Mouse (Mus musculus): ENCODE data around the gene Rlbp1.

Rlbp1 gene

DNA sequence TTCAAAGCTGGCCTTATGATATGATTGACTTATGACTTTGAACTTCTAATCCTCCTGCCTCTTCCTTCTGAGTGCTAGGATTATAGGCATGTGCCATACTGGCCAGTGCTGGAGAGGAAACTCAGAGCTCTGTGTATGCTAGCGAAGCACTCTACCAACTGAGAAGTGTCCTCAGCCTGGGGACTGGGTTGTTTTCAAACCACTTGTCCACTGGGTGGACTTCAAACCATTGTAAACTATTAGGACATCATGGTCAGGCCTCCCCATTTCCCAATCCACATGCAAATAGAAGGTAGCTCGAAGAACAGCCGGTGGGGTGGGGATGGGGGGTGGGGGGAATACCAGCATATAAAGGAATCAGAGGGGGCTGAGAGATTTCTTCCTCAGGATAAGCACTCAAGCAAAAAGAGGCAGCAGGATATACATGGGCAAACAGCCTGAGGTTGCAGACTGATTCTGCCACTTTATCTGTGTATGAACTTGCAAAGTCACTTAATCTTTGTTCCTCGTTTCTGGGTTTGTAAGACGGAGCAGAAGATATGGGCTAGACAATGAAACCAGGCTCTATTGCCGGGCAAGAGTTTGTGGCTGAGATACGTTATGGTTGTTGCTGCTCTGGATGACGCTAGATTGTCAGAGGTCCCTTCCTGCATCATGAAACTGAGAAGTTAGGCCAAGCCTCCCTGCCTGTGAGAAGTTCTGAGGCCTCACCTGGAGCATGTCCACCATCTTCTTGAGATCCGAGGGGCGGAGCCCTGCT is 10.2 kb downstream of the Rlbp1 start:
- DNase-seq (ENCODE audit: inconsistent age in 2 of 2, low spot score in 1 of 2), result no peak

DNA sequence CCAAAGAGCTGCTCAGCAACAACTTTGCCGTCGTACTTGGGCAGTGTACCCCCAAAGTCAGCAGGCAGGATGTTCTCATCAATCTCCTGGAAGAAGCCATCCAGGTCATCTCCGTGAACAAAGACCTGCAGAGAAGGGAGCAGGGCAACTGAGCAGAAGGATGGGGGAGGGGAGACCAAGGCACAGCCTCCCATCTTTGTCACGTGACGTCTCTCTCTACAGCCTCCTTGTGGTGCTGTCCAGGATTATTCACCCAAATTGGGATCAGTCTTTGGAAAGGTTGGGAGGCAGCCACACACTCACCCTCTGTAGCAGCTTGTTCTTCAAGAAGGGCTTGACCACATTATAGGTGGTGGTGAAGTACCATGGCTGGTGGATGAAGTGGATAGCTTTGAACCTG is 11.3 kb downstream of the Rlbp1 start:
- peak in 1 of 2 experiments; percentile 18 for DNase-seq (ENCODE audit: inconsistent age in 2 of 2, low spot score in 1 of 2)

DNA sequence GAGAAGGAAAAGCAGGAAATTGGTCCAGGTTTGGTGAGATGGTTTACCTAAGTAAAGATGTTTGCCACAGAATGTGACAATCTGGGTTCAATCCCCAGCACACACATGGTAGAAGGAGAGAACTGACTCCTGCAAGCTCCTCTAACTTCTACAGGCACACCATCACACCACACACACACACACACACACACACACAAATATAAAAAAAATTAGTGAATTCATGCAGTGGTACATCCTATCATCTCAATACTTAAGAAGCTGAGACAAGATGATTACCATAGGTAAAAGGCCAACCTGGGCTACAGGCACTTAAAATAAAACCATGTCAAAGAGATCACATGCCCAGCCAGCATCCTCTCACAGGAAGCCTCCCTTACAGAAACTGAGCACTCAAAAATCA is 12.8 kb downstream of the Rlbp1 start:
- no peak for DNase-seq (ENCODE audit: inconsistent age in 2 of 2, low spot score in 1 of 2)

DNA sequence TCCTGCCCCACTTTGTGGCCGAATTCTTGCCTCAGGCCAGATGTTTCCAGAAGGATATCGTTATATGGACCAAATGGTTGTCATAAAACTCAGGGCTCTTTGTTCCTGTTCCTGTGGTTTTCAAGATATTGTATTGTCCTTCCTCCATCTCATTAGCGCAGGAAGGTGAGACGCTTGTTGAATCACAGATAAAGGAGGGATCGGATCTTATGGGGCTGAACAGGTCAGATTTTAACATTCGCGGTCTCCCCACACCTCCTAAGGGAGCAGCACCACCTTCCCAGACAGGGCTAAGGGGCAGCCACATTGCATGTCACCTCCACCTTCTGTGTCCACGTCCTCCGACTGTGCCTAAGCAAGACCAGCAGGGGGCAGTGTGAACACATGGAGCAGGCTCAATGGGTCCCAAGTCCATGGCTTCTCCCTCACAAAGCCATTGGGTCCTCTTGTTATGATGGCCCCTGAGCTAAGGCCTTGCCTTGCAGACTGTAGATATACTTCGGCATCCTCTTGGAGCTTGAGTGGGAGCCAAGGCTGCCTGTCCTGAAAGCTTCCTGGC is 15.4 kb downstream of the Rlbp1 start:
- peak; percentile 75 to 90 for DNase-seq (ENCODE audit: inconsistent age in 2 of 2, low spot score in 1 of 2)

DNA sequence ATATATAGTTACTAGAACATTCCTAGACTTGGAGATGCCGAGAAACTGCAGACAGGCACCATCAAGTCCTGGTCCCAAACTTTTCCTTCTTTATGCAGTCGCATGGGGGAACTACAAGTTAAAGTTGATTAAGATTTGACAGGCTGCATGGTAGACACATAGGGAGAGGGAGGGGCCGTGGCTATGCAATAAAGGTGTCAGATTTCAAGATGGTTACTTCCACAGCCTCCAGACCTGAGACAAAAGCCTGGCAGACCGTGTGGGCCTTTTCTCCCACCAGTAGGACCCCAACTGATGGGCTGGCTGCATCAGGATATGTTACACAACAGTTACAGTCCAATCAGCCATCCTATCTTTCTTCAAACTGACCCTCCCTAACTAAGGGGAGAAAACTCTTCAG is 17.4 kb downstream of the Rlbp1 start:
- no peak for DNase-seq (ENCODE audit: inconsistent age in 2 of 2, low spot score in 1 of 2)

DNA sequence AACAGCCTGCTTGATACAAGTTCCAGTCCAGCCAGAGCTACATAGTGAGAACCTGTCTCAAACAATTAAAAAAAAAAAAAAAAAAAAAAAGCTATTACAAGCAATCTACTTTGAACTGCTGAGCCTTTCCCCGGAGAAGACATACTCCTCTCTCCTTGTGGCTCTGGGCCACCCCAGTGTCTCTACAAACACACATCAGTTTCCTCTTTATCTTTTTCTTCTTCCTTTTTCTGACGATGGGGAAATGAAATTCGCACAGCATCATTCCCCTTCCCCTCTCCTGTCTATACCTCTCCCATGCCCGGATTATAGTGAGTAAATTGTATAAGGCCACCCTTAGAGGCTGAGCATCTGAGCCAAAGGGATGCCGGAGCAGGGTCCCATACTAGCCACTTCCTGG is 18.2 kb downstream of the Rlbp1 start:
- DNase-seq (ENCODE audit: inconsistent age in 2 of 2, low spot score in 1 of 2), result peak in 1 of 2 experiments; percentile 19

DNA sequence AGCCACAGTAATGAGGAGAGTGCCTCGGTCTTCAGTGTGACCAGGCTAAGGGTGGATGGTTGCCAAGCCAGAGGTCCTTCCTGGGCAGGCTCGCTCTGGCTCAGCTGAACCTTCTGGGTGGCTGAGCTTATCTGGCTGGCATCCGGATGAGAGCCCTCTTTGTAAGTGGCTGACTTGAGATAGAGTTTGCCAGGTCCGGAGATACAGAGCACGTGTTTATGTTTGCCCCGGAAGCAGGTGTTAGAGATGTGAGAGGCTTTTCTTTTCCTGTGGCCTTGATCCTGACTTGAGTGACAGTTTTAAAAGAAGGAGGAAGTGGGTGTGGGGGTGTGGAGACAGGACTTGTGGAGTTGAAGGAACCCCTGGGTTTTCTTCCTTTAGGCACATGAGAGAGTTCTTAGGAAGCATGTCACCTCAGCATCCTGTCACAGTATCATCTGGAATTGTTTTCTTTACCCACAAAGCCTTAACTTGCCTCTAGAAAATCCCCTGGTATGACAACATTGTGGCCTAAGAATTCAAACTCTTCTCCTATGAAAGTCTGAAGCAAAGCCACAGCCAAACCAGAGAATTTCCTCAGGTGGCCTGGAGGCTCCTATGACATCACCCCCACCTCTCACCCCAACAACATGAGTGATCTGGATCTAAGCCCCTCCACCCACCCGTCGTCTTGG is 23.3 kb downstream of the Rlbp1 start:
- peak; percentile 64 to 77 for DNase-seq (ENCODE audit: inconsistent age in 2 of 2, low spot score in 1 of 2)

DNA sequence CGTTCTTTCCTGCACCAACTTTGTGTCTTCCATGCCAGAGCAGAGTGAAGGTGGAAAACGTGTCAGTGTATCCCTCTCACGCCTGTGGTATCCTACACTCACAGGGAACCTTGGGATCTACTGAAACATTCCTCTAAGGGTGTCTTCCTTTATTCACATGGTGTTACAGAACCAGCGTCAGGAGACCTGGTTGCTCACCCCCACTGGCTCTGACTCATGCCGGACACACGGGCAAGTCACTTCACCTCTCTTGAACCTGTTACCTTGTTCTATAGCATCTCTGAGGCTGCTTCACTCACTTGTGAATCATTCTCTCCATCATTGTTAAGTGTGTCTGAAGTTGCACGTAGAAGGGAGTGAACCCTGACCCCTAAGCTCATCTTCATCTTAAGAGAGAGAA is 24.0 kb downstream of the Rlbp1 start:
- DNase-seq (ENCODE audit: inconsistent age in 2 of 2, low spot score in 1 of 2), result peak; percentile 33 to 51

DNA sequence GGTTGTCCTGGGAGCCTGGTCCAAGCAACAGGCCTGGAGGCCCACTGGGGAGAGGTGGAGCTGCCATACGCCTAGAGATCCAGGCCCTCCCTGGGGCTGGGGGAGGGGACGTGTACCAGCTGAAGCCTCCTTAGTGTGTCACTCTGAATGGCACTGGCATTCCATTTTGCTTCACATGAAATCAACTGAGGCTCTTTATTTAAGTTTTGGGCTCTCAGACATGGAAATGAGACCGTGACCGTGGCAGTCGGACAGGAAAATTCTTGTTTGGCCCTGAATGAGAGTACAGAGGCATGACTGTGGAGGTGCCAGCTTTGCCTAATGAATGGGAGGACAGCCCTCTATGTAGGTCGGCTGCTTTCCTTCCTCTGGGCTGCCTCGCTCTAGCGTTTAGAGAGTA is 24.6 kb downstream of the Rlbp1 start:
- peak; percentile 19 to 33 for DNase-seq (ENCODE audit: inconsistent age in 2 of 2, low spot score in 1 of 2)

DNA sequence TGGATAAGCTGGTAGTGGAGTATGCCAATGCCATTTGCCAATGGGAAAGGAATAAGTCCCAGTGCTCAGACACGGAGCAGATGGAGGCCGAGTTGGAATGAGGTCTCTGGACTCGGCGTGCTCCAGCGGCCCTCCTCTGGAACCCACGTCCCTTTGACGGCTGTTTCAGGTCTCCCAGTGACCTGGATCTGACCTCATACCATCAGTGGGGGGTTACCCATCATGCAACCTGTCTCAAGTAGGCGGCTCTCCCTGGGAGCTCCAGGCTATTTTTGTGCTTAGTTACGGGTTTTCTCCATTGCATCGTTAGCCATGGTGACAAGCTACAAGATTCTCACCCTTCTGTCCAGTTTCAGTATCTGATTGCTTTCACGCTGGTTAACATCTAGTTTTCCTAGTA is 26.8 kb downstream of the Rlbp1 start:
- peak in 1 of 2 experiments; percentile 26 for DNase-seq (ENCODE audit: inconsistent age in 2 of 2, low spot score in 1 of 2)

DNA sequence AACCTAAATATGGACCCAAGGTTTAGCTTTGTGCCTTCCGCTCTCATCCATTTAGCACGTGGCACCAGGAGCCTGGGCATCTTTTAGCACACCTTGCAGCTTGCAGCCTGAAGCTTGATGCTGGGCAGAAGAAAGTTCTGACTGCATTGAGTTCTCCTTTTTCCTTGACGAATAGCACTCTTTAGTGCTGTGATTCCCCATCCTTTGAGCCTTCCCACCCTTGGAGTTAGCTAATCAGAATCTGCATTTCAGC is 27.7 kb downstream of the Rlbp1 start:
- DNase-seq (ENCODE audit: inconsistent age in 2 of 2, low spot score in 1 of 2), result peak in 1 of 2 experiments; percentile 21

DNA sequence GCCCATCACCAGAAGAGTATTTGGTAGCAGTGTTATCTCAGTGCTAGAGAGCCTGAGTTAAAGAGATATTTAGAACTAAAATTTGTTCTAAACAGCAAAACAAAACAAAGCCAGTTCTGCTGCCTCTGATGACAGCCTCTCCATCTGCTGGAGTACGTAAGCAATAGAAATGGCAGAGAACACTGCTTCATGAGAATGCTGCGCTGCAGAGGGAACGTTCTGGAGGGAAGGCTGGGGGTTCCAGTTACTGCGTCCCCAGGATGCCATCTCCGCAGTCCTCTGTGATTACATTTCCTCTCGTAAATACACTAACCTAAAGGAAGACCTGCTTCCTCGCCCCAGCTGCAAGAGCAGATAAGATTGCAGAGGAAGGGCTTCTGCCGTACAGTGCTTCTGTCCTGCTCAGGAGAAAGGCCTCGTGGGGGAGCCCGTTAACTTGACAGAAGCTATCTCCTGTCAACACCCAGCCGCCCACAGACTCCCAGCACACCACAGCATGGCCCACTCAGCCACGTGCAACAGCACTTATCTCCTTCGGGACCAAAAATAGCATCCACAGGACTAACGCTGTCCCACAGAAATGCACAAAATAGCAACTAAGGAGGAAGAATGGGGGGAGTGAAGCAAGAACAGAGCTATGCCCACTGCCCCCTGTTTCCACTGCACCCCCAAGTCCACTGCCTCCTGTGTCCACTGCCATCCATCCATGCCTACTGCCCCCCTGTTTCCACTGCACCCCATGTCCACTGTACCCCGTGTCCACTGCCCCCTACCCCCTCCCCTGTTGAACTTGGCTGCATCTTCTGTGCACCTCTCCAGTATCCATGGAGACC is 28.3 kb downstream of the Rlbp1 start:
- DNase-seq (ENCODE audit: inconsistent age in 2 of 2, low spot score in 1 of 2), result peak in 1 of 2 experiments; percentile 12

DNA sequence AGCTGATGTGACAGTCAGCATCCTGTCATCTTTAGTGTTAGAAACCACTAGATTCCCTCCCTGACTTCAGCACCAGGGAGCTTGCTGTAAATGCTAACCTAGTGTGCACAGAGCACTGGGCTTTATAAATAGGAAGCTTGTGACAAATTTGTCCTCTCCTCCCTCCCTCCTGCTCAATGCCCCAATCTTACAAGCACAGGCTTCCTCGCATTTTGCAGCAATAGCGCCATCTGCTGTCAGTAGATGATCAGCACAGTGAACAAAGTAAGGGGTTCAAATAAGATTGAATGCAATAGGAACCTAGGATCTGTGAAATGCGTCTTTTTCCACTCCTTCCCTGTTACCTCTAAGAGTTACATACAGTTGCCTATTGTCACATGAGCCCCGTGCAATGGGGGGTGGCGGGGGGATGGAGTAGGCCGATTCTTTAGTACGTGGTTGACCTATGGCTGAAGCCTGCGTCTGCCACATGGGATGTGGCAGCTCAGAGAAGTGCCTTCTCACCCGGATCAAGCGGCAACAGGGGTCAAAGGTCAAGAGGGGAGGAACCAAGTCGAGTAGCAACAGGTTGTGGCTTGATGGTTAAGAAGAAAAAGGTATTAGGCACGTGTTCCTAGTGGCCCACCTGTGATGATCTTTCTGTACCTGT is 37.0 kb downstream of the Rlbp1 start:
- peak; percentile 58 to 88 for DNase-seq (ENCODE audit: inconsistent age in 2 of 2, low spot score in 1 of 2)

DNA sequence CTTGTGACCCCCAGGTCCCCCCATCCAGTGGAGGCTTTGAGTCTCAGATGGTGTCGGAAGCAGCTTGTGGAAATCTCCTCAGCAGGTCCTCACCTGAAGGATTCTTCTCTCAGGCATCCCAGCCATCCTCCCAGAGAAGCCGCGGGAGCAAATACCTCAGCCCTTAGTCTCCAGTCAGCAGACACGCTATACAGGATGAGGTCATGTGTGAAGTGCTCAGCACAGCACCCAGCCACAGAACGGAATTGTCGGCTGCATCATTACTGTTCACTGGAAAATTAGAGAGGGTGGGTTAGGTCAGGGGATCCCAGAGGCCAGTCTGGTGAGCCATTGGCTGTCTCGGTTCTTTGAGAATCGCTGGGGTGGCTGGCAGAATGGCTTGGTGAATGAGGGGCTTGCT is 38.0 kb downstream of the Rlbp1 start:
- no peak for DNase-seq (ENCODE audit: inconsistent age in 2 of 2, low spot score in 1 of 2)

DNA sequence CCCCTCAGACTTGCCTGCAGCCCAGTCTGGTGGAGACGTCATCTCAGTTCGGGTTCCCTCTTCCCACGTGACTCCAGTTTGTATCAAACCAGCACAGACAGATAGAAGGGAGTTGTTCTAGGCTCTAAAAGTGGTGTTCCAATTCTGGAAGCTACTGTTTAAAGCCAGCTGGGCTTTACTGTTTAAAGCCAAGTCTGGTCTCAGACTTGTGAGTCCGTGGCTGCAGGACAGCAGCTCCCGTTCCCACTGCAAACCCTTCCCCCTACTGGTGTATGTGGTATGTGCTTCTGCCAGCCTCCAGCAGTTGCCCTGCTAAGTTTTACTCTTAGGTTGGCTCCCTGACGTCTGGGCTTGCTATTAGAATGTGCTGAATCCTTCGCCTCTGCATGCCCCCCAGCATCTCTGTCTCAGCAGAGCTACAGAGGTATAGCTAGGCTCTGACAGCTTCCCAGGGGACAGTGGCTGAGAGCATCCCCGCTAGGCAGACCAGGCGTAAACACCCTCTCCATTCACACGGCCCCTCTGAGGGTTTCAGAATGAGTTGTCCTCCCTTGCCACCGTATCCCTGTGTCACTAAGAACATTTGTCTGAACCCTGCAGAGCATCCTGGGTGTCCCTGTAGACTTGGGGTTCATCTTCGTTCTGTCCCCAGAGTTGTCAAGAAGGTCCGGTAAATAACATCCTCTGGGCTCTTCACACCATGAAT is 39.6 kb downstream of the Rlbp1 start:
- no peak for DNase-seq (ENCODE audit: inconsistent age in 2 of 2, low spot score in 1 of 2)

DNA sequence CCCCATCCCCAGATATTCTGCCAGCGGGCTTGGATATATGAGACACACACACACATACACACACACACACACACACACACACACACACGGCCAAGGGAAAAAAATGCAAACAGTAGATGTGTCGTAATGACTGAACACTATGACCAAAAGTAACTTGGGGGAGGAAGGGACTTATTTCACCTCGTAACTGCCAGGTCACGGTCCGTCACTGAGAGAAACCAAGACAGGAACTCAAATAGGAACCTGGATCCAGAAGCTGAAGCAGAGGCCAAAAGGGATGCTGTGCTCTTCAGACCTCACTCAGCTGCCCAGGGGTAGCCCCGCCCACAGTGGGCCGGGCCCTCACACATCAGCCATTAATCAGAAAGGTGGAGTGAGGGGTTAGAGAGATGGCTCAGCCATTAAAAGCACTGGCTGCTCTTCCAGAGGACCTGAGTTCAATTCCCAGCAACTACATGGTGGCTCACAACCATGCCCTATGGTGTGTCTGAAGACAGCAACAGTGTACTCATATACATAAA is 40.2 kb downstream of the Rlbp1 start:
- DNase-seq (ENCODE audit: inconsistent age in 2 of 2, low spot score in 1 of 2), result no peak

DNA sequence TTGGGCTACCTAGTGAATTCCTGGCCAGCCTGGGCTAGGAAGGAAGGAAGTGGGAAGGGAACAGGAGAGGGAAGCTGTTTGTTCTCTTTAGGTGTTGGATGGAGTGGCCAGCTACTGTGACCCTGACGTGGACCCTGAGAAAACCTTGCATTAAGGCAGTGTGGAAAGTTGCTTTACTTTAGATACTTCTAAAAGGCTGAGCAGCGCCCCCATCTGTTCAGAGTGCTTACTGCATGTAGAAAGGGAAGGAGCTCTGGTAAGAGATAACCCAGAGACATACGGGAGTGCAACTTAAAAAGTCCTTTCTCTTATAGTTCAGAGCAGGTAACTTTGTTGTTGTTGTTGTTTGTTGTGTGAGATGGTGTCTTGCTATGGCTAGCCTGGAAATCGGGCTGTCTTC is 40.9 kb downstream of the Rlbp1 start:
- DNase-seq (ENCODE audit: inconsistent age in 2 of 2, low spot score in 1 of 2), result peak; percentile 58 to 87

DNA sequence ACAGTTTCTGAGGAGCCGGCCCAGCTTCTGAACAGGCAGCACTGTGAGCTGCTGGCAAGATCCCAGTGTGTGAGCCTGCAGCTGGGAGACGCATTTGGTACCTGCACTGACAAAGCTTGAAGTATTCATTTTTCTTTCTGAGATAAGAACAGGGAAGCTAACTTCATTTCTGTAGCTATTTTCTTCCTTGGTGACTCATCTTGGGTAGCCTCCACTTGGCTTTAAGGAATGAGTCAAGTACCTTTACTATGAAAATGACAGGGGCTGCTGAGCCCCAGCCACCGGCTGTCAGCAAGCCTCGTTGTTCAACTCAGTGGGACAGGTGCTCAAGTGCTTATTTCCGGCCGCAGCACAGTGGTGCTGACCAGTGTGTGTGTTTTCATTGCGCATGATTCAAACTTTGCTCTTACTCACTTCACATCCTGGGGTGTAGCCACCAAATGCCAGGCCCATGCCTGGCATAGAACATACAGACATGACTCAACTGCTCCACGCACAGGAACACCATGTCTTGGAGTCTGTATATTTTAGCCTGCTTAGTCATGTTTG is 50.4 kb downstream of the Rlbp1 start:
- DNase-seq (ENCODE audit: inconsistent age in 2 of 2, low spot score in 1 of 2), result peak; percentile 62 to 80

DNA sequence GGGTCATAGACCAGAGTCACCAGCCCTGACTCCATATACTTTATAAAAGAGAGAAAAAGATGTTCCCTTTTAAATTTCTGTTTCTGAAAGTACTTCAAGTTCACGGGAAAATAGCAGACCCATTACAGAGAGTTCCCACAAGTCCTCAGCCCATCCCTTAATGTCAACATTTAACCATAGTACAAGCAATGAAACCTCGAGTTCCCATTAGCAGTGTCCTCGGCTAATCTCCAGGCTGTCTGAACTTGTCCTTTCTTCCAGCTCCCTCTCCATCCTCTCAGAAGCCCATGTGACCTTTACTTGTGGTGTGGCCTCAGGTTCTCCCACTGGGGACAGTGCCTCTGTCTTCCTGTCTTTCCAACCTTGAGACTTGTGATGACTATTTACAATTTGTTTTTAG is 53.4 kb downstream of the Rlbp1 start:
- DNase-seq (ENCODE audit: inconsistent age in 2 of 2, low spot score in 1 of 2), result no peak

DNA sequence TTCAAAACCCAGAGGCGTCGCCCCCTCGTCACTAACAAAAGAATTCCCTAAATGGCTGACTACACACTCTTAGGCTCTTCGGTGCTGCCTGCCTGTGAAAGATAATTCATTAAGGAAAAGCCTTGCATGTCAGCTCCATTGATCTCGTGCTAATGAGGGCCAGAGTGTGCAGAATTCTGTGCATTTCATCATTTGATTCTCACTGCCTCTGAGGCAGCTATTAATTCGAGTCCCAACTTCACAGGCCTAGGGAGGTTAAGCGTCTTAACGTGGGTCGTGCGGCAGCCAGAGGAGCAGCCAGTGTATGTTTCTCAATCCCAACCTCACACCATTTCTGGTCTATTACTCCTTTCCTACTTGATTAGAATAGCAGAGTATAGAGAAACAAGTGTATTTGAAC is 55.7 kb downstream of the Rlbp1 start:
- no peak for DNase-seq (ENCODE audit: inconsistent age in 2 of 2, low spot score in 1 of 2)

All from adrenal gland, adult (tissue).